Comparison of ENCODE assay signal across 15 mouse cellular contexts in genomic region chr8:92772826-92773225, GRCm38 (mm10). TPM values are rescaled to one million over a fixed set of nuclear protein-coding genes. Genes with fewer than 3 reads are reported as not detected.
DNase-seq lines count a peak whose midpoint lies in the region; ATAC-seq and TF ChIP-seq lines count a peak whose summit lies in the region.
"Had no signal": no experiment of that assay in that cellular context is flagged by ENCODE, and none has a peak within 500 bp of the region (broad histone marks: within the 10 kb centered on the region; RNA-seq: fewer than 3 reads in every experiment).

No protein-coding gene starts in this region.

- TF ChIP-seq RAD21 in MEL (IDR thresholded peaks at IDR 0.05; ENCODE audit: low read depth, low read length): no peak

- H3K9ac ChIP-seq in heart, embryonic 14.5 days (ENCODE audit: low read length): no peak overlapping the region
- H3K9ac ChIP-seq in MEL (ENCODE audit: control insufficient read depth, low read depth, low read length, poor library complexity, severe bottlenecking): no peak overlapping the region; the same call in 1 of the 2 replicates
- H3K9ac ChIP-seq in forebrain, postnatal 0 days: no peak overlapping the region
- no peak overlapping the region for H3K9ac ChIP-seq in kidney, embryonic 14.5 days (ENCODE audit: low read depth, low read length)
- H3K9ac ChIP-seq: midbrain, embryonic 12.5 days; stomach, embryonic 15.5 days had no signal

- TF ChIP-seq POLR2A in MEL (IDR thresholded peaks at IDR 0.05; ENCODE audit: control insufficient read depth in 1 of 2, insufficient read depth in 1 of 2, low read depth in 1 of 2, low read length in 2 of 2, poor library complexity in 1 of 2): no peak

- H3K9me3 ChIP-seq in heart, embryonic 14.5 days (ENCODE audit: control insufficient read depth, low read length): no peaks in the 10 kb centered on the region
- no peaks in the 10 kb centered on the region for H3K9me3 ChIP-seq in heart, embryonic 10.5 days
- peaks cover 22% of the 10 kb centered on the region for H3K9me3 ChIP-seq in E14TG2a.4 (ENCODE audit: low read length)
- H3K9me3 ChIP-seq in MEL (replicated peaks; ENCODE audit: insufficient read depth, low read length): no peaks in the 10 kb centered on the region
- no peaks in the 10 kb centered on the region for H3K9me3 ChIP-seq in forebrain, postnatal 0 days (ENCODE audit: low read length)
- H3K9me3 ChIP-seq in kidney, embryonic 14.5 days (ENCODE audit: control insufficient read depth, low read length): no peaks in the 10 kb centered on the region
- H3K9me3 ChIP-seq: midbrain, embryonic 12.5 days; stomach, embryonic 15.5 days had no signal

- 0 out of 4 replicates have a peak overlapping the region, but pooled peaks of 1 of the 2 experiments have one; percentile 27 for H3K4me3 ChIP-seq in heart, embryonic 14.5 days (ENCODE audit: control insufficient read depth in 1 of 2, insufficient read depth in 1 of 2, low read depth in 1 of 2, low read length in 2 of 2)
- no peak overlapping the region for H3K4me3 ChIP-seq in heart, embryonic 10.5 days
- peak overlapping the region; percentile 59 for H3K4me3 ChIP-seq in E14TG2a.4 (replicated peaks; ENCODE audit: low read length)
- H3K4me3 ChIP-seq in MEL (ENCODE audit: control insufficient read depth in 1 of 2, insufficient read depth in 1 of 2, low read depth in 2 of 2, low read length in 2 of 2): peak overlapping the region; percentile 59 to 99
- H3K4me3 ChIP-seq in forebrain, postnatal 0 days (ENCODE audit: low read depth, low read length): no peak overlapping the region
- H3K4me3 ChIP-seq in kidney, embryonic 14.5 days (ENCODE audit: low read length): no peak overlapping the region
- H3K4me3 ChIP-seq: midbrain, embryonic 12.5 days had no signal

- H3K27ac ChIP-seq in heart, embryonic 14.5 days (replicated peaks in 1 of 2; ENCODE audit: control insufficient read depth in 1 of 2, insufficient read depth in 1 of 2, low read depth in 2 of 2, low read length in 2 of 2): no peak overlapping the region
- no peak overlapping the region for H3K27ac ChIP-seq in heart, embryonic 10.5 days
- no peak overlapping the region for H3K27ac ChIP-seq in MEL (ENCODE audit: control insufficient read depth, low read depth, low read length)
- no peak overlapping the region for H3K27ac ChIP-seq in forebrain, postnatal 0 days (ENCODE audit: low read depth, low read length)
- H3K27ac ChIP-seq in kidney, embryonic 14.5 days (ENCODE audit: low read depth, low read length): no peak overlapping the region
- H3K27ac ChIP-seq: midbrain, embryonic 12.5 days; stomach, embryonic 15.5 days had no signal

- 76% methylated on average over 10 of the region's 10 CpGs for WGBS in heart, embryonic 14.5 days
- 83% methylated on average over 10 of the region's 10 CpGs for WGBS in heart, embryonic 10.5 days
- 44% methylated on average over 10 of the region's 10 CpGs for WGBS in forebrain, postnatal 0 days
- 88% methylated on average over 10 of the region's 10 CpGs for WGBS in kidney, embryonic 14.5 days

- H3K79me2 ChIP-seq in MEL (ENCODE audit: control insufficient read depth, insufficient read depth, low read length, poor library complexity): no peaks in the 10 kb centered on the region

- ATAC-seq in heart, embryonic 14.5 days (ENCODE audit: insufficient number of reproducible peaks, insufficient read depth, low FRiP score, low read depth): no peak
- peak; percentile 45; the same call in 1 of the 2 replicates for ATAC-seq in forebrain, postnatal 0 days
- ATAC-seq in kidney, embryonic 14.5 days (ENCODE audit: low FRiP score, low TSS enrichment): no peak
- ATAC-seq: activated CD4-positive, CD25-positive, alpha-beta regulatory T cell, adult 4 months; inflammation-experienced regulatory T-cells, adult 6 months had no signal

- no peak for TF ChIP-seq EP300 in MEL (IDR thresholded peaks at IDR 0.05; ENCODE audit: low read depth in 1 of 2, low read length in 2 of 2)

- no peaks in the 10 kb centered on the region for H3K27me3 ChIP-seq in heart, embryonic 14.5 days (ENCODE audit: control insufficient read depth, insufficient read depth, low read length)
- H3K27me3 ChIP-seq in heart, embryonic 10.5 days (ENCODE audit: insufficient read depth, poor library complexity, severe bottlenecking): peaks cover 24% of the 10 kb centered on the region
- H3K27me3 ChIP-seq in E14TG2a.4 (ENCODE audit: insufficient read depth, low read length): no peaks in the 10 kb centered on the region
- no peaks in the 10 kb centered on the region for H3K27me3 ChIP-seq in MEL (ENCODE audit: control insufficient read depth in 1 of 2, insufficient read depth in 2 of 2, low read length in 2 of 2)
- H3K27me3 ChIP-seq in forebrain, postnatal 0 days (ENCODE audit: insufficient read depth, low read length): no peaks in the 10 kb centered on the region
- H3K27me3 ChIP-seq in kidney, embryonic 14.5 days (ENCODE audit: control insufficient read depth, insufficient read depth, low read length): no peaks in the 10 kb centered on the region
- H3K27me3 ChIP-seq: midbrain, embryonic 12.5 days; stomach, embryonic 15.5 days had no signal

- no peaks in the 10 kb centered on the region for H3K36me3 ChIP-seq in heart, embryonic 14.5 days (ENCODE audit: control insufficient read depth, insufficient read depth, low read length)
- H3K36me3 ChIP-seq in heart, embryonic 10.5 days: no peaks in the 10 kb centered on the region
- no peaks in the 10 kb centered on the region for H3K36me3 ChIP-seq in E14TG2a.4 (ENCODE audit: insufficient read depth, low read length)
- H3K36me3 ChIP-seq in MEL (ENCODE audit: control insufficient read depth in 1 of 2, insufficient read depth in 2 of 2, low read length in 2 of 2): no peaks in the 10 kb centered on the region; a peak in 1 of 4 replicates
- H3K36me3 ChIP-seq in forebrain, postnatal 0 days (ENCODE audit: insufficient read depth): no peaks in the 10 kb centered on the region
- H3K36me3 ChIP-seq in kidney, embryonic 14.5 days (ENCODE audit: control insufficient read depth, insufficient read depth, low read length): no peaks in the 10 kb centered on the region
- H3K36me3 ChIP-seq: midbrain, embryonic 12.5 days; stomach, embryonic 15.5 days had no signal

- TF ChIP-seq CTCF in E14TG2a.4 (conservative IDR thresholded peaks at IDR 0.05; ENCODE audit: low read length) (no peak), MEL (IDR thresholded peaks at IDR 0.05 in 2 of 3, conservative IDR thresholded peaks at IDR 0.05 in 1 of 3; ENCODE audit: control insufficient read depth in 1 of 3, insufficient read depth in 1 of 3, low read depth in 2 of 3, low read length in 3 of 3, poor library complexity in 1 of 3, severe bottlenecking in 1 of 3) (no peak)
- TF ChIP-seq CTCF in forebrain, postnatal 0 days (IDR thresholded peaks at IDR 0.05; ENCODE audit: low read depth): peak; percentile 30; the same call in 1 of the 2 replicates

- no peak for DNase-seq in heart, embryonic 10.5 days (ENCODE audit: low spot score)
- DNase-seq in MEL (ENCODE audit: low read depth, low spot score): no peak
- DNase-seq in forebrain, postnatal 0 days: peak; percentile 31
- DNase-seq in left cerebral cortex, postnatal 4 days: no peak
- DNase-seq: cerebellum, adult 9-11 months; gastrocnemius, postnatal 14 days; kidney, postnatal 10 days; right cerebral cortex, postnatal 4 days had no signal

- peak overlapping the region; percentile 56; the same call in 1 of the 2 replicates for H3K4me2 ChIP-seq in heart, embryonic 14.5 days (ENCODE audit: low read length)
- H3K4me2 ChIP-seq in forebrain, postnatal 0 days (ENCODE audit: low read depth): no peak overlapping the region
- no peak overlapping the region for H3K4me2 ChIP-seq in kidney, embryonic 14.5 days (replicated peaks; ENCODE audit: low read depth, low read length)
- H3K4me2 ChIP-seq: midbrain, embryonic 12.5 days; stomach, embryonic 15.5 days had no signal

- no peaks in the 10 kb centered on the region; a peak in 1 of 4 replicates for H3K4me1 ChIP-seq in heart, embryonic 14.5 days (ENCODE audit: control insufficient read depth in 2 of 2, insufficient read depth in 2 of 2, low read length in 2 of 2)
- H3K4me1 ChIP-seq in heart, embryonic 10.5 days: peaks cover 9% of the 10 kb centered on the region
- H3K4me1 ChIP-seq in E14TG2a.4 (replicated peaks; ENCODE audit: low read depth, low read length) (peaks cover 48% of the 10 kb centered on the region), MEL (ENCODE audit: control insufficient read depth in 1 of 2, insufficient read depth in 2 of 2, low read length in 2 of 2) (peaks cover 0 to 19% of the 10 kb centered on the region in 2 experiments; a peak in 2 of 4 replicates)
- H3K4me1 ChIP-seq in forebrain, postnatal 0 days (ENCODE audit: insufficient read depth): no peaks in the 10 kb centered on the region
- no peaks in the 10 kb centered on the region for H3K4me1 ChIP-seq in kidney, embryonic 14.5 days (ENCODE audit: control insufficient read depth, insufficient read depth, low read length)
- H3K4me1 ChIP-seq: stomach, embryonic 15.5 days had no signal

- intact Hi-C loops in left cerebral cortex, postnatal 4 days (cut with DNase I): no loop called here

TF ChIP-seq in MEL, 35 proteins besides CTCF, POLR2A, EP300 and RAD21:
- TF ChIP-seq CHD2 (IDR thresholded peaks at IDR 0.05; ENCODE audit: low read length) (no peak), MAX (IDR thresholded peaks at IDR 0.05; ENCODE audit: low read length) (no peak), ETS1 (IDR thresholded peaks at IDR 0.05; ENCODE audit: low read depth, low read length) (no peak)

RNA-seq across cellular contexts. Expression of gene Mmp2, which starts 54.3 kb away (rescaled TPM):
- polyA plus RNA-seq in heart, embryonic 14.5 days (2014; fragmentation: Nextera tagmentation; extraction: Ambion mirVana): 123 and 131 TPM in 2 replicates
- polyA plus RNA-seq in heart, embryonic 10.5 days (2016; fragmentation: Nextera tagmentation; extraction: Ambion mirVana): 72.3 and 96.5 TPM in 2 replicates
- not detected in 2 replicates for total RNA-seq in MEL (2012; rRNA removed)
- under 1 TPM in 1 of 2 experiments, not detected in 1; 0.25 TPM for polyA plus RNA-seq in MEL (2012; ENCODE audit: insufficient read depth in 1 of 2, insufficient read length in 2 of 2, low read depth in 1 of 2, low replicate concordance in 2 of 2, missing spikeins in 1 of 2)
- 11.3 and 19.5 TPM in 2 replicates for total RNA-seq in forebrain, postnatal 0 days (2014; rRNA removed)
- 12.0 and 14.2 TPM in 2 replicates for polyA plus RNA-seq in forebrain, postnatal 0 days (2015; fragmentation: Nextera tagmentation; extraction: Ambion mirVana)
- 131 and 162 TPM in 2 replicates for polyA plus RNA-seq in kidney, embryonic 14.5 days (2014; fragmentation: Nextera tagmentation; extraction: Ambion mirVana)
- total RNA-seq in left cerebral cortex, postnatal 4 days (2021): 10 to 100 TPM; 12.2 to 14.2 TPM
- polyA plus RNA-seq: inflammation-experienced regulatory T-cells, adult 6 months had no signal

Comparison
In these comparisons a context has a peak if more than half of its experiments do, and no peak if none do; other contexts are left out.
1. H3K4me3 ChIP-seq: peak in E14TG2a.4 (single experiment) and MEL (2 of 2); none in heart, embryonic 10.5 days (single experiment), forebrain, postnatal 0 days (single experiment) and kidney, embryonic 14.5 days (single experiment).
2. RNA of gene Mmp2, which starts 54.3 kb away (polyA plus RNA-seq): 131 to 162 TPM in kidney, embryonic 14.5 days, 123 to 131 TPM in heart, embryonic 14.5 days, 72.3 to 96.5 TPM in heart, embryonic 10.5 days and 12.0 to 14.2 TPM in forebrain, postnatal 0 days; 0.25 TPM in MEL; every median in the first group is over 10 times any median in the second.